Mouse (Mus musculus): ENCODE results near the gene Akip1.

DNA sequence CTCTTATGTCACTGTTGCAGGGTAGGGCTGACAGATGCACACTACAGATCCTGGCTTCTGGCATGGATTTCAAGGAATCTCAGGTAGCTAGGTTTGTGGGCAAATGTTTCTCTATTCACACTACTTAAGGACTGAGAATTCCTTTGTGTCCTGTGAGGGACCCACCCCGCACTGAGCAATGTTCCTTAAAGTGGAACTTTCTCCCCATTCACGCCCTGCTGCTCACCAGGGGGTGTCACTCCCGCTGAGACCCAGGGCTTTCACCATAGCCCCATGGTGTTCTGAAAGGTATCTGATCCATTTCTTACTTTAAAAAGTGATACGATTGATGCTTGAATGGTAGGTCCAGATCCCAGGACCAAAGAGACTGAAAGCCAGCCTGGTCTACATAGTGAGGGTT, 769 bp upstream of the Akip1 start:
- TF ChIP-seq TAL1 (conservative IDR thresholded peaks at IDR 0.05; ENCODE audit: low read depth, low read length) (no peak), CTCF (IDR thresholded peaks at IDR 0.05; ENCODE audit: low read depth, low read length) (no peak), GATA1 (IDR thresholded peaks at IDR 0.05; ENCODE audit: borderline replicate concordance, low read length) (no peak), GATA2 (IDR thresholded peaks at IDR 0.05; ENCODE audit: borderline replicate concordance, low read depth, low read length) (no peak)

Measured in G1E (cell line).